Mouse (Mus musculus) myocyte (in vitro differentiated cells): ENCODE data around the gene Prox1. TPM values are rescaled to one million over a fixed set of nuclear protein-coding genes. Genes with fewer than 3 reads are reported as not detected.

Experiments used
- H3K27me3 ChIP-seq: one replicate; pipeline ENCODE4 v1.6.1; 2011; ENCODE audit not compliant: control insufficient read depth, insufficient read depth, insufficient read length
- H3K36me3 ChIP-seq: one replicate; pipeline ENCODE4 v1.6.1; 2011; ENCODE audit not compliant: control insufficient read depth, insufficient read depth
- H3K4me2 ChIP-seq: one replicate; pipeline ENCODE4 v1.6.1; 2011; ENCODE audit warnings: low read depth, control low read depth
- H3K4me3 ChIP-seq: one replicate; pipeline ENCODE4 v1.5.1; 2011; ENCODE audit warnings: mild to moderate bottlenecking, control low read depth, moderate library complexity
- H3K79me2 ChIP-seq: one replicate; pipeline ENCODE4 v1.6.1; 2011; ENCODE audit not compliant: control insufficient read depth, insufficient read depth
- H3ac ChIP-seq: one replicate; pipeline ENCODE4 v1.6.1; 2011; ENCODE audit not compliant: control insufficient read depth, insufficient read length
- CEBPB ChIP-seq: IDR thresholded peaks from 2 replicates; pipeline ENCODE4 v1.6.1; 2011; ENCODE audit warnings: mild to moderate bottlenecking, moderate library complexity; ENCODE audit not compliant: poor library complexity, insufficient read depth, severe bottlenecking
- MYOD1 ChIP-seq, 3 experiments: IDR thresholded peaks; one replicate each; pipeline ENCODE4 v1.6.1; 2011; ENCODE audit warnings: control low read depth in 2 of 3, low read depth in 2 of 3, mild to moderate bottlenecking in 2 of 3, moderate library complexity in 1 of 3; ENCODE audit not compliant: insufficient read length in 2 of 3, control insufficient read depth in 1 of 3
- SRF ChIP-seq: IDR thresholded peaks from one replicate; pipeline ENCODE4 v1.6.1; 2011; ENCODE audit warnings: low read depth; ENCODE audit not compliant: control insufficient read depth, insufficient read length
- polyA plus RNA-seq: library from polyadenylated mRNA; unstranded; fragments of >200 nt; fragmentation: generic; extraction: Trizol; gene quantifications from one replicate; pipeline ENCODE4 v1.2.1, GENCODE M21; 2012; ENCODE audit warnings: missing spikeins

Gene Prox1
- polyA plus RNA-seq, 1 experiment: 0.13 TPM

DNA sequence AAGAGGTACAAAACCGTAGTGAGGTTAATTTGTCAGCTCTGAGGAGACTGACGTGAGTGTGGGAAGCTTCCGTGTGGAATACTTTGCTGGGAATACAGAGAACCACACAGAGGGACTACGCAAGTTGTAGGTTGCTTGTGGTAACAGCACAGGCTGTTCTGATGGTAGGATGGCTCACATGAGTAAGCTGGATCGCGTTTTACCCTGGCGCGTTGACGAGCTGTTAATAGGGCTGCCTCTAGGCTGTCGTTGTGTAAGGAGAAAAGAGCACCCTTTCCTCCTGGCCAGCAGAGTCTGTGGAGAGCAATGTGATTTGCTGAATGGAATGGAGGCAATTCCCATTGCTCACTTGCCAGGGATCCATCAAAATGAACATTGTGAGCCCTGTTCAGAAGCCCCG is 93.9 kb downstream of the Prox1 start:
- H3K27me3 ChIP-seq: peaks cover 4% of the 10 kb centered on the region
- no peak overlapping the region for H3K4me2 ChIP-seq
- H3K36me3 ChIP-seq: no peaks in the 10 kb centered on the region
- TF ChIP-seq MYOD1 (IDR thresholded peaks at IDR 0.05; ENCODE audit: control insufficient read depth in 1 of 3, insufficient read length in 2 of 3, low read depth in 2 of 3) (no peak), CEBPB (no peak), SRF (no peak)
- H3K4me3 ChIP-seq: no peak overlapping the region
- H3K79me2 ChIP-seq: no peaks in the 10 kb centered on the region
- no peak overlapping the region for H3ac ChIP-seq

Other genes starting within 250 kb of the Prox1 start
- 57.7 TPM for gene Smyd2, start 248.4 kb downstream of the Prox1 start, polyA plus RNA-seq